Mouse (Mus musculus) embryonic facial prominence, embryonic 14.5 days (tissue): Measurements from ENCODE around the gene Rmnd1. TPM values are rescaled to one million over a fixed set of nuclear protein-coding genes. Genes with fewer than 3 reads are reported as not detected.
A peak's percentile ranks its signal among the peaks of the same experiment; 100 is the strongest.

ENCODE experiments used
- ATAC-seq: fragments of 200-750 bp; cut with Nextera tagmentation; 2 replicates; pipeline ENCODE4 v1.8.0; 2017; ENCODE audit warnings: low read depth, moderate number of reproducible peaks, moderate TSS enrichment
- DNase-seq: peaks from one replicate; pipeline ENCODE4 v3.0.0-alpha.2; 2015; ENCODE audit warnings: low spot score
- H3K27ac ChIP-seq: fragments of 300-500 bp; sonication (generic); replicated peaks from 2 replicates; pipeline ENCODE4 v1.5.1; 2014; ENCODE audit warnings: low read depth, mild to moderate bottlenecking, low read length, moderate library complexity
- H3K27me3 ChIP-seq: fragments of 300-500 bp; sonication (generic); replicated peaks from 2 replicates; pipeline ENCODE4 v1.6.1; 2014; ENCODE audit warnings: low read length; ENCODE audit not compliant: control insufficient read depth, insufficient read depth
- H3K36me3 ChIP-seq: fragments of 300-500 bp; sonication (generic); 2 replicates; pipeline ENCODE4 v1.6.1; 2014; ENCODE audit warnings: low read length, mixed read lengths; ENCODE audit not compliant: control insufficient read depth, insufficient read depth
- H3K4me1 ChIP-seq: fragments of 300-500 bp; sonication (generic); 2 replicates; pipeline ENCODE4 v1.6.1; 2014; ENCODE audit warnings: antibody characterized with exemption, low read length; ENCODE audit not compliant: control insufficient read depth, insufficient read depth
- H3K4me2 ChIP-seq: fragments of 300-500 bp; sonication (generic); 2 replicates; pipeline ENCODE4 v1.6.1; 2014; ENCODE audit warnings: low read depth, mild to moderate bottlenecking, low read length, moderate library complexity, mixed read lengths
- H3K4me3 ChIP-seq: fragments of 300-500 bp; sonication (generic); 2 replicates; pipeline ENCODE4 v1.5.1; 2014; ENCODE audit warnings: low read depth, mild to moderate bottlenecking, low read length
- H3K9ac ChIP-seq: fragments of 300-500 bp; sonication (generic); 2 replicates; pipeline ENCODE4 v1.6.1; 2014; ENCODE audit warnings: low read depth, mild to moderate bottlenecking, low read length, moderate library complexity, mixed read lengths
- H3K9me3 ChIP-seq: fragments of 300-500 bp; sonication (generic); 2 replicates; pipeline ENCODE4 v1.6.1; 2016; ENCODE audit warnings: low read length; ENCODE audit not compliant: control insufficient read depth
- WGBS: fragments of 180-500 bp; shearing (Covaris S2); extraction: QIAGEN DNeasy Blood & Tissue Kit; methylation state at CpG from one replicate; pipeline ENCODE4 v1.1.7; 2014; 5-methylcytosine and 5-hydroxymethylcytosine counted together
- polyA plus RNA-seq: library from polyadenylated mRNA; unstranded; fragments of >200 nt; fragmentation: Nextera tagmentation; extraction: Ambion mirVana; gene quantifications from 2 replicates; pipeline ENCODE4 v1.2.1, GENCODE M21; 2014

Gene Rmnd1
- polyA plus RNA-seq, 1 experiment from 2014 or later, result 46.8 TPM

DNA sequence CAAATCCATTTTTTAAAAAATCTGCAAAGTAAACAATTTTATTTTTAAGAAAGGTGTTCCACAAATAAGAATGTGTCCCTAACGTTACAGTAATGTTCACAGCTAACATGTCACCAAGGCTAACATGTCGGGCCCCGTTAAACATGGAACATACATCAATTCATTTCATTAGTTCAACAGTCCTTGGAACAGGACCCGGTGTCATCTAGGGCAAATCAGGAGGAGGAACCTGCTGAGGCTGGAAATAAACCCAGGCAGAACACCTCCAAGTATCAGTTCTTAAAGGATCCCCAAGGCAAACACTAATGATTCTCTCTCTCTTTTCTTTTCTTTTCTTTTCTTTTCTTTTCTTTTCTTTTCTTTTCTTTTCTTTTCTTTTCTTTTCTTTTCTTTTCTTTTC is 57.5 kb downstream of the Rmnd1 start:
- Histone ChIP-seq H3K4me3 (no peak overlapping the region), H3K9ac (no peak overlapping the region), H3K27ac (no peak overlapping the region), H3K4me2 (no peak overlapping the region), H3K9me3 (no peaks in the 10 kb centered on the region), H3K36me3 (peaks cover 28% of the 10 kb centered on the region; the same call in 1 of the 2 replicates), H3K4me1 (no peaks in the 10 kb centered on the region), H3K27me3 (no peaks in the 10 kb centered on the region)
- DNase-seq, result no peak
- ATAC-seq, result no peak
- WGBS, result 85% methylated on average over 4 of the region's 4 CpGs

GRCm38 (mm10) chr10:4374239-4374638 is 57.9 kb downstream of the Rmnd1 start:
- Histone ChIP-seq H3K9ac (no peak overlapping the region), H3K27ac (no peak overlapping the region), H3K36me3 (peaks cover 31% of the 10 kb centered on the region; the same call in 1 of the 2 replicates), H3K9me3 (no peaks in the 10 kb centered on the region), H3K27me3 (no peaks in the 10 kb centered on the region), H3K4me2 (no peak overlapping the region), H3K4me1 (no peaks in the 10 kb centered on the region), H3K4me3 (no peak overlapping the region)
- 90% methylated on average over 7 of the region's 7 CpGs for WGBS
- DNase-seq (no peak), ATAC-seq (no peak)

- H3K27ac ChIP-seq, result no peak overlapping the region
- no peak overlapping the region for H3K4me2 ChIP-seq
- H3K36me3 ChIP-seq, result peaks cover 38% of the 10 kb centered on the region
- no peaks in the 10 kb centered on the region for H3K27me3 ChIP-seq
- DNase-seq (no peak), ATAC-seq (no peak)
- H3K4me3 ChIP-seq, result no peak overlapping the region
- H3K4me1 ChIP-seq, result no peaks in the 10 kb centered on the region
- H3K9ac ChIP-seq, result no peak overlapping the region
- WGBS, result 94% methylated on average over 4 of the region's 4 CpGs
- no peaks in the 10 kb centered on the region for H3K9me3 ChIP-seq
Measured at GRCm38 (mm10) chr10:4373558-4373957, 58.6 kb downstream of the Rmnd1 start.

GRCm38 (mm10) chr10:4372011-4372410 is 60.2 kb downstream of the Rmnd1 start:
- Histone ChIP-seq H3K4me1 (no peaks in the 10 kb centered on the region), H3K4me2 (no peak overlapping the region), H3K36me3 (peaks cover 52% of the 10 kb centered on the region), H3K9ac (no peak overlapping the region), H3K9me3 (no peaks in the 10 kb centered on the region), H3K27ac (no peak overlapping the region), H3K27me3 (no peaks in the 10 kb centered on the region), H3K4me3 (no peak overlapping the region)
- WGBS, result 58% methylated on average over 5 of the region's 5 CpGs
- ATAC-seq (no peak), DNase-seq (peak; percentile 51)

DNA sequence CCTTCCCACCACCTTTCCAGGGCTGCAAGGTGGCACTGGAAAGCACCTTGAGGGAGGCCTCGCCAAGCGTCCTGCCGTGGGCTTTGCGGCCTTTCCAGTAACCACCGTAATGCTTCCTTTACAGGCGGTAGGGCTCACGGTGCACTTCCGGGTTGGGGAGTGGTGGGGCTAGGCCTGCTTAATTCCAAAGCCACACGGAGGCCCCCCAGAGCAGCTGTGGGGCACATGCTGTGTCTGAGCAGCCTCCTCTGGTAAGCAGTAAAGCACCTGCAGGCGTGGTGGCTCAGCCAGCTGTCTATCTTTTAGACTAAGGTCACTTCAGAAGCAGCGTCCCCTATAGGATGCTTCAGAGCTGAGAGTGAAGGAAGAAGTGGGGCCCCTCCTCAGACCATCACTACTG is 62.1 kb downstream of the Rmnd1 start:
- Histone ChIP-seq H3K4me2 (no peak overlapping the region), H3K4me3 (no peak overlapping the region), H3K27me3 (no peaks in the 10 kb centered on the region), H3K27ac (no peak overlapping the region), H3K9ac (no peak overlapping the region), H3K36me3 (peaks cover 60% of the 10 kb centered on the region), H3K4me1 (no peaks in the 10 kb centered on the region), H3K9me3 (no peaks in the 10 kb centered on the region)
- WGBS, result 93% methylated on average over 11 of the region's 11 CpGs
- ATAC-seq (no peak), DNase-seq (no peak)

DNA sequence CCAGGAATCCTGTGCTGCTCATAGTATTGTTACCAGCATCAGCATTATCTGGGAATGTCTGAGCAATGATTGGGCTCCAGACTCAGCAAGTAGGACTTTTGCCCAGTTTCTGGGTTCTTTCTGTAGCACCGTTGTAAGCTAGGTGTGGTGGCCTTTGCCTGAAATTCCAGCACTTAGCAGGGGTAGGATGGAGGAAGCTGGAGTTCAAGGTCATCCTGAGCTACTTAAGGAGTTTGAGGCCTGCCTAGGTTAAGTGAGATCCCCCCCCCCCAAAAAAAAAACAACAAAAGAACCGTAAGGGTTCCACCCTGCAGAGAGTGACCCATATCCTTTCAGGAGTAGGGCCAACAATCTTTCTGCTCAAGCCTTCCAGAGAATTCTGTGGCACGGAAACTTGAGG is 67.6 kb downstream of the Rmnd1 start:
- Histone ChIP-seq H3K4me2 (no peak overlapping the region), H3K27ac (no peak overlapping the region), H3K4me3 (no peak overlapping the region), H3K9me3 (peaks cover 14% of the 10 kb centered on the region), H3K4me1 (no peaks in the 10 kb centered on the region), H3K9ac (no peak overlapping the region), H3K27me3 (no peaks in the 10 kb centered on the region), H3K36me3 (peaks cover 36% of the 10 kb centered on the region)
- DNase-seq (no peak), ATAC-seq (no peak)
- 82% methylated on average over 3 of the region's 3 CpGs for WGBS

GRCm38 (mm10) chr10:4357435-4357834 is 74.8 kb downstream of the Rmnd1 start:
- Histone ChIP-seq H3K9ac (no peak overlapping the region), H3K9me3 (peaks cover 4% of the 10 kb centered on the region), H3K27me3 (no peaks in the 10 kb centered on the region), H3K27ac (no peak overlapping the region), H3K4me1 (no peaks in the 10 kb centered on the region), H3K4me2 (no peak overlapping the region), H3K36me3 (peaks cover 47% of the 10 kb centered on the region), H3K4me3 (no peak overlapping the region)
- ATAC-seq, result no peak
- no peak for DNase-seq
- 81% methylated on average over 10 of the region's 10 CpGs for WGBS

DNA sequence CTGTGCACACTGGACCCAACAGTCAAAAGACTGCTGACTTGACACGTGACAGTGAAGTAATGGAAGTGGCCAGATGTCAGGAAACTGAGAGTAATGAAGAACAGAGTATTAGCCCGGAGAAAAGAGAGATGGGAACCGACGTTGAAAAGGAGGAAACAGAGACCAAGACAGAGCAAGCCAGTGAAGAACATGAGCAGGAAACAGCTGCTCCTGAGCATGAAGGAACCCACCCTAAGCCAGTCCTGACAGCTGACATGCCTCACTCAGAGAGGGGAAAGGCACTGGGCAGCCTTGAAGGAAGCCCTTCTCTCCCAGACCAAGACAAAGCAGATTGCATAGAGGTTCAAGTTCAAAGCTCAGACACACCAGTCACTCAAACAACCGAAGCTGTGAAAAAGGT is 75.5 kb downstream of the Rmnd1 start:
- ATAC-seq, result no peak
- no peaks in the 10 kb centered on the region for H3K27me3 ChIP-seq
- H3K9me3 ChIP-seq, result no peaks in the 10 kb centered on the region
- H3K27ac ChIP-seq, result no peak overlapping the region
- H3K36me3 ChIP-seq, result peaks cover 47% of the 10 kb centered on the region
- no peaks in the 10 kb centered on the region for H3K4me1 ChIP-seq
- H3K9ac ChIP-seq, result no peak overlapping the region
- 50% methylated on average over 5 of the region's 5 CpGs for WGBS
- no peak overlapping the region for H3K4me3 ChIP-seq
- H3K4me2 ChIP-seq, result no peak overlapping the region
- DNase-seq, result no peak

DNA sequence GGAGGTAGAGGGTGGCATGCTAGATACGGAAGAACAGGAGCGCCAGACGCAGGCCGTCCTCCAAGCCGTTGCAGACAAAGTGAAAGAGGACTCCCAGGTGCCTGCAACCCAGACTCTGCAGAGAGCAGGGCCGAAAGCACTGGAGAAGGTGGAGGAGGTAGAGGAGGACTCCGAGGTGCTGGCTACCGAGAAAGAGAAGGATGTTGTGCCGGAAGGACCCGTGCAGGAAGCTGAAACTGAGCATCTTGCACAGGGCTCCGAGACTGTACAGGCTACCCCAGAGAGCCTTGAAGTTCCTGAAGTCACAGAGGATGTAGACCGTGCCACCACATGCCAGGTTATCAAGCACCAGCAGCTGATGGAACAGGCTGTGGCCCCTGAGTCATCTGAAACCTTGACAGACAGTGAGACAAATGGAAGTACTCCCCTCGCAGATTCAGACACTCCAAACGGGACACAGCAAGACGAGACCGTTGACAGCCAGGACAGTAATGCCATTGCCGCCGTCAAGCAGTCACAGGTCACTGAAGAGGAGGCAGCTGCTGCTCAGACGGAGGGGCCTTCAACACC is 76.2 kb downstream of the Rmnd1 start:
- H3K4me2 ChIP-seq, result no peak overlapping the region
- H3K4me1 ChIP-seq, result no peaks in the 10 kb centered on the region
- H3K36me3 ChIP-seq, result peaks cover 43% of the 10 kb centered on the region
- WGBS, result 86% methylated on average over 19 of the region's 19 CpGs
- DNase-seq (no peak), ATAC-seq (no peak)
- no peak overlapping the region for H3K4me3 ChIP-seq
- H3K27ac ChIP-seq, result no peak overlapping the region
- H3K9ac ChIP-seq, result no peak overlapping the region
- H3K9me3 ChIP-seq, result no peaks in the 10 kb centered on the region
- no peaks in the 10 kb centered on the region for H3K27me3 ChIP-seq
